Mouse (Mus musculus) MEL (cell line): Measurements from ENCODE around the gene Adamts2. TPM values are rescaled to one million over a fixed set of nuclear protein-coding genes. Genes with fewer than 3 reads are reported as not detected.

ENCODE experiments used
- DNase-seq: peaks from one replicate; pipeline ENCODE4 v3.0.0; 2011; ENCODE audit warnings: low read depth, low spot score
- H3K27ac ChIP-seq: 2 replicates; pipeline ENCODE4 v1.5.1; 2012; ENCODE audit warnings: low read depth, mild to moderate bottlenecking, control low read depth, low read length, moderate library complexity; ENCODE audit not compliant: control insufficient read depth
- H3K27me3 ChIP-seq, 2 experiments: fragments of 150-350 bp in 1 of 2; sonication (generic) in 1 of 2; 2 replicates each; pipeline ENCODE4 v1.6.1; 2012; ENCODE audit warnings: low read length in 2 of 2, mild to moderate bottlenecking in 2 of 2, improper control_type of control experiment in 1 of 2, moderate library complexity in 1 of 2; ENCODE audit not compliant: insufficient read depth in 2 of 2, control insufficient read depth in 1 of 2
- H3K36me3 ChIP-seq, 2 experiments: 2 replicates each; pipeline ENCODE4 v1.6.1; 2012 to 2014; ENCODE audit warnings: low read length in 2 of 2, improper control_type of control experiment in 1 of 2, inconsistent platforms in 1 of 2, mild to moderate bottlenecking in 1 of 2; ENCODE audit not compliant: insufficient read depth in 2 of 2, control insufficient read depth in 1 of 2
- H3K4me1 ChIP-seq, 2 experiments: fragments of 150-350 bp in 1 of 2; sonication (generic) in 1 of 2; 2 replicates each; pipeline ENCODE4 v1.6.1; 2012; ENCODE audit warnings: low read length in 2 of 2, improper control_type of control experiment in 1 of 2, mild to moderate bottlenecking in 1 of 2; ENCODE audit not compliant: insufficient read depth in 2 of 2, control insufficient read depth in 1 of 2
- H3K4me3 ChIP-seq, 2 experiments: fragments of 150-350 bp in 1 of 2; sonication (generic) in 1 of 2; 2 replicates each; pipeline ENCODE4 v1.5.1; 2012; ENCODE audit warnings: low read depth in 2 of 2, low read length in 2 of 2, mild to moderate bottlenecking in 2 of 2, moderate library complexity in 2 of 2, control low read depth in 1 of 2, improper control_type of control experiment in 1 of 2; ENCODE audit not compliant: control insufficient read depth in 1 of 2, insufficient read depth in 1 of 2
- H3K79me2 ChIP-seq: 2 replicates; pipeline ENCODE4 v1.6.1; 2012; ENCODE audit warnings: mild to moderate bottlenecking, low read length, moderate library complexity; ENCODE audit not compliant: control insufficient read depth, poor library complexity, insufficient read depth
- H3K9ac ChIP-seq: 2 replicates; pipeline ENCODE4 v1.6.1; 2012; ENCODE audit warnings: low read depth, mild to moderate bottlenecking, control low read depth, low read length, moderate library complexity; ENCODE audit not compliant: control insufficient read depth, poor library complexity, severe bottlenecking
- H3K9me3 ChIP-seq: fragments of 150-350 bp; sonication (generic); replicated peaks from 2 replicates; pipeline ENCODE4 v1.6.1; 2012; ENCODE audit warnings: mild to moderate bottlenecking, low read length, improper control_type of control experiment, moderate library complexity; ENCODE audit not compliant: insufficient read depth
- BHLHE40 ChIP-seq: IDR thresholded peaks from 2 replicates; pipeline ENCODE4 v1.6.1; 2012; ENCODE audit warnings: low read depth, mild to moderate bottlenecking, inconsistent platforms, low read length, improper control_type of control experiment, borderline replicate concordance
- CHD1 ChIP-seq: IDR thresholded peaks from 2 replicates; pipeline ENCODE4 v1.6.1; 2012; ENCODE audit warnings: low read depth, mild to moderate bottlenecking, inconsistent platforms, low read length, improper control_type of control experiment
- CHD2 ChIP-seq: IDR thresholded peaks from 2 replicates; pipeline ENCODE4 v1.6.1; 2011; ENCODE audit warnings: low read length, improper control_type of control experiment
- CTCF ChIP-seq, 3 experiments: IDR thresholded peaks in 2 of 3; conservative IDR thresholded peaks in 1 of 3; 2 replicates each; pipeline ENCODE4 v1.5.1; 2011 to 2012; ENCODE audit warnings: low read length in 3 of 3, low read depth in 2 of 3, mild to moderate bottlenecking in 2 of 3, improper control_type of control experiment in 1 of 3, inconsistent platforms in 1 of 3, mixed read lengths in 1 of 3, moderate library complexity in 1 of 3; ENCODE audit not compliant: control insufficient read depth in 1 of 3, insufficient read depth in 1 of 3, poor library complexity in 1 of 3, severe bottlenecking in 1 of 3
- E2F4 ChIP-seq: IDR thresholded peaks from 2 replicates; pipeline ENCODE4 v1.6.1; 2011; ENCODE audit warnings: low read depth, low read length, improper control_type of control experiment, borderline replicate concordance
- ELF1 ChIP-seq: IDR thresholded peaks from 2 replicates; pipeline ENCODE4 v1.6.1; 2014; ENCODE audit warnings: low read depth, mild to moderate bottlenecking, inconsistent platforms, low read length, improper control_type of control experiment, moderate library complexity
- EP300 ChIP-seq, 2 experiments: IDR thresholded peaks; 2 replicates each; pipeline ENCODE4 v1.6.1; 2011; ENCODE audit warnings: improper control_type of control experiment in 2 of 2, low read length in 2 of 2, low read depth in 1 of 2, mild to moderate bottlenecking in 1 of 2
- GABPA ChIP-seq: IDR thresholded peaks from 2 replicates; pipeline ENCODE4 v1.6.1; 2012; ENCODE audit warnings: low read depth, mild to moderate bottlenecking, inconsistent platforms, low read length, improper control_type of control experiment, moderate library complexity
- HCFC1 ChIP-seq: IDR thresholded peaks from 2 replicates; pipeline ENCODE4 v1.6.1; 2012; ENCODE audit warnings: low read depth, mild to moderate bottlenecking, inconsistent platforms, low read length, improper control_type of control experiment, moderate library complexity
- MAX ChIP-seq: IDR thresholded peaks from 2 replicates; pipeline ENCODE4 v1.6.1; 2011; ENCODE audit warnings: low read length, improper control_type of control experiment
- MAZ ChIP-seq: IDR thresholded peaks from 2 replicates; pipeline ENCODE4 v1.6.1; 2012; ENCODE audit warnings: low read depth, mild to moderate bottlenecking, inconsistent platforms, low read length, improper control_type of control experiment
- MEF2A ChIP-seq: IDR thresholded peaks from 2 replicates; pipeline ENCODE4 v1.6.1; 2014; ENCODE audit warnings: low read depth, mild to moderate bottlenecking, inconsistent platforms, low read length, improper control_type of control experiment; ENCODE audit not compliant: poor library complexity, insufficient replicate concordance, severe bottlenecking; ENCODE audit errors: extremely low read depth
- MXI1 ChIP-seq: IDR thresholded peaks from 2 replicates; pipeline ENCODE4 v1.6.1; 2011; ENCODE audit warnings: mild to moderate bottlenecking, low read depth, low read length, improper control_type of control experiment
- MYB ChIP-seq: IDR thresholded peaks from 2 replicates; pipeline ENCODE4 v1.6.1; 2011; ENCODE audit warnings: mild to moderate bottlenecking, low read depth, low read length, improper control_type of control experiment
- MYC ChIP-seq: IDR thresholded peaks from 2 replicates; pipeline ENCODE4 v1.6.1; 2011; ENCODE audit warnings: low read depth, mild to moderate bottlenecking, low read length, improper control_type of control experiment, moderate library complexity
- NELFE ChIP-seq: IDR thresholded peaks from 2 replicates; pipeline ENCODE4 v1.6.1; 2011; ENCODE audit warnings: low read depth, low read length, improper control_type of control experiment
- NRF1 ChIP-seq: IDR thresholded peaks from 2 replicates; pipeline ENCODE4 v1.6.1; 2014; ENCODE audit warnings: low read depth, mild to moderate bottlenecking, inconsistent platforms, low read length, improper control_type of control experiment, moderate library complexity; ENCODE audit not compliant: poor library complexity, insufficient read depth, severe bottlenecking
- POLR2A ChIP-seq, 2 experiments: IDR thresholded peaks; 2 replicates each; pipeline ENCODE4 v1.6.1; 2011 to 2012; ENCODE audit warnings: low read length in 2 of 2, mild to moderate bottlenecking in 2 of 2, control low read depth in 1 of 2, improper control_type of control experiment in 1 of 2, low read depth in 1 of 2, moderate library complexity in 1 of 2; ENCODE audit not compliant: control insufficient read depth in 1 of 2, insufficient read depth in 1 of 2, poor library complexity in 1 of 2
- POLR2AphosphoS2 ChIP-seq: IDR thresholded peaks from 2 replicates; pipeline ENCODE4 v1.6.1; 2011; ENCODE audit warnings: low read length, improper control_type of control experiment
- RAD21 ChIP-seq: IDR thresholded peaks from 2 replicates; pipeline ENCODE4 v1.6.1; 2011; ENCODE audit warnings: mild to moderate bottlenecking, low read depth, low read length, improper control_type of control experiment
- SMC3 ChIP-seq: IDR thresholded peaks from 2 replicates; pipeline ENCODE4 v1.6.1; 2011; ENCODE audit warnings: low read depth, low read length, improper control_type of control experiment
- TAL1 ChIP-seq: IDR thresholded peaks from 2 replicates; pipeline ENCODE4 v1.6.1; 2012; ENCODE audit warnings: mild to moderate bottlenecking, inconsistent platforms, low read length, moderate library complexity, mixed read lengths
- TBP ChIP-seq: IDR thresholded peaks from 2 replicates; pipeline ENCODE4 v1.8.0; 2011; ENCODE audit warnings: low read depth, low read length, improper control_type of control experiment
- TCF12 ChIP-seq: IDR thresholded peaks from 2 replicates; pipeline ENCODE4 v1.6.1; 2014; ENCODE audit warnings: low read depth, mild to moderate bottlenecking, inconsistent platforms, low read length, improper control_type of control experiment, moderate library complexity
- USF1 ChIP-seq: IDR thresholded peaks from 2 replicates; pipeline ENCODE4 v1.6.1; 2014; ENCODE audit warnings: low read depth, mild to moderate bottlenecking, inconsistent platforms, low read length, improper control_type of control experiment, moderate library complexity
- USF2 ChIP-seq, 2 experiments: IDR thresholded peaks; 2 replicates each; pipeline ENCODE4 v1.6.1; 2011 to 2012; ENCODE audit warnings: improper control_type of control experiment in 2 of 2, low read length in 2 of 2, borderline replicate concordance in 1 of 2, inconsistent platforms in 1 of 2, low read depth in 1 of 2, mild to moderate bottlenecking in 1 of 2; ENCODE audit not compliant: insufficient read depth in 1 of 2
- ZC3H11A ChIP-seq: IDR thresholded peaks from 2 replicates; pipeline ENCODE4 v1.6.1; 2012; ENCODE audit warnings: low read depth, mild to moderate bottlenecking, inconsistent platforms, low read length, improper control_type of control experiment
- ZKSCAN1 ChIP-seq: IDR thresholded peaks from 2 replicates; pipeline ENCODE4 v1.6.1; 2012; ENCODE audit warnings: low read depth, mild to moderate bottlenecking, inconsistent platforms, low read length, improper control_type of control experiment, moderate library complexity
- ZNF384 ChIP-seq: IDR thresholded peaks from 2 replicates; pipeline ENCODE4 v1.6.1; 2012; ENCODE audit warnings: low read depth, mild to moderate bottlenecking, inconsistent platforms, low read length, improper control_type of control experiment
- polyA plus RNA-seq, 2 experiments: library from polyadenylated mRNA; stranded (reverse) in 1 of 2; unstranded in 1 of 2; fragments of >175 nt in 1 of 2; fragments of >200 nt in 1 of 2; gene quantifications; 2 replicates each; pipeline versions ENCODE4 v1.2.1 to v1.2.4; 2012; ENCODE audit warnings: low replicate concordance in 2 of 2, low read depth in 1 of 2; ENCODE audit not compliant: insufficient read length in 2 of 2, insufficient read depth in 1 of 2, missing spikeins in 1 of 2
- total RNA-seq: library from RNA; depleted of rRNA; stranded (reverse); fragments of 300-350 nt; gene quantifications from 2 replicates; pipeline ENCODE4 v1.2.3, GENCODE M21; 2012

Gene Adamts2
- total and polyA plus RNA-seq, 3 experiments = not detected

DNA sequence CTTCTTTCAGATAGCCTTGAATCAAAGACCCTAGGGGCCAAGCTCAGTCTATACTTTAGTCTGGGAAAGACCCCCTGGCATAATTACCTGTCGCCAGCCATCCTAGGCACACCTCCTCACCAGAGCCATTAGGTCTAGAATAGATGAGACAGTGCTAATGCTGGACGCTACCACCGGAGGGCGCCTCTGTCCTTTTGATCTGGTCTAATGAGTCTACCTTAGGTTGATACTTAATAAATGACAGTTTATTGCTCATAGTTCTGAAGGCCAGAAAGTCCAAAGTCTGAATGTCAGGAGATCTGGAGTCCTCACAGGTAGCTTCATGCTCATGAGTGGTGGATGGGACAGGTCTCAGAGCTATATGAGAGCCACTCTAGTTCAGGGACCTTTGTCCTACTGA is 165.2 kb downstream of the Adamts2 start (continued):
- TF ChIP-seq USF2 (IDR thresholded peaks at IDR 0.05; ENCODE audit: borderline replicate concordance in 1 of 2, insufficient read depth in 1 of 2, low read depth in 1 of 2, low read length in 2 of 2) = no peak
- no peak for TF ChIP-seq BHLHE40
- TF ChIP-seq NRF1 = no peak
- no peak for TF ChIP-seq E2F4
- no peak for TF ChIP-seq MYC

DNA sequence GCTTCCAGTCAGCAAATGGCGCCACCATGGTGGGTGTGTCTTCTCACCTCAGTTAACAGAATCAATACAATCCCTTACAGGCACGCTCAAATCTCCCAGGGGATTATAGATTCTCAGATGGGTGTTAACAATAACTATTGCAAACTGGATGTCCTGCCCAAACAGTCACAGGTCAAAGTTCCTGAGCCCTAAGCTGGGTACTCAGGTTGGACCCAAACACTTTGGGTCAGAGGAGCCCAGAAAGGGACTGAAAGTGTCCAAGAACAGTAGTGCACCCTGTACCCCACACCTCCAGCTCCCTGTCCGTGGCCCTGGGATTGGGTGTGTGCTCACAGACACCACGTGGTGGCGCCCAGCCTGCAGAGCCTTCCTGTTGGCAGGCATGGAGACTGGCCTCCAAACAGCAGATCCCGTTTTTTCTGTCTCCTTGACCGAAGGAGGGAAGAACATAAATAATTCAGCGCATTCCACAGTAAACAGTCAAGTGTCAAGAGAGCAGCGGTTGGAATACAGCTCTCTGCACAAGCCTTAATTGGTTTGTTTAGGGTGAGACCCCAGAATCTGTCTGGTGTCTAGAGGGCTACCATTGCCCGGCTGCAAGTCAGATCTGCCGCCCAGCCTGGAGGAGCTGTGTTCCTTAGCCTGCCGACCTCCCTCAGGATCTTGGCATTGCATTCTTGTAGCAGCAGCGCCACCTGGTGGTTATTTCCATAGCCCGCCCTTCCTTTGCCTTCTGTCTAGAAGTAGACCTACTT is 167.3 kb downstream of the Adamts2 start:
- DNase-seq = peak; percentile 88
- Histone ChIP-seq H3K4me1 (no peaks in the 10 kb centered on the region), H3K27ac (no peak overlapping the region), H3K9ac (no peak overlapping the region), H3K36me3 (no peaks in the 10 kb centered on the region), H3K4me3 (no peak overlapping the region), H3K79me2 (no peaks in the 10 kb centered on the region), H3K9me3 (no peaks in the 10 kb centered on the region), H3K27me3 (no peaks in the 10 kb centered on the region)
- TF ChIP-seq ZNF384 = no peak
- TF ChIP-seq MYB = no peak
- no peak for TF ChIP-seq GABPA
- TF ChIP-seq TCF12 = no peak
- no peak for TF ChIP-seq CHD2
- no peak for TF ChIP-seq ELF1
- no peak for TF ChIP-seq USF1
- TF ChIP-seq MXI1 = no peak
- peak; percentile 93 to 96 (median 94) for TF ChIP-seq CTCF (IDR thresholded peaks at IDR 0.05 in 2 of 3, conservative IDR thresholded peaks at IDR 0.05 in 1 of 3; ENCODE audit: control insufficient read depth in 1 of 3, insufficient read depth in 1 of 3, low read depth in 2 of 3, low read length in 3 of 3, poor library complexity in 1 of 3, severe bottlenecking in 1 of 3)
- no peak for TF ChIP-seq MAX
- no peak for TF ChIP-seq ZKSCAN1
- no peak for TF ChIP-seq CHD1
- TF ChIP-seq MAZ = no peak
- TF ChIP-seq RAD21 = peak; percentile 89
- TF ChIP-seq BHLHE40 = no peak
- no peak for TF ChIP-seq E2F4
- TF ChIP-seq POLR2AphosphoS2 = no peak
- no peak for TF ChIP-seq NELFE
- no peak for TF ChIP-seq TAL1
- TF ChIP-seq MEF2A = no peak
- TF ChIP-seq EP300 (IDR thresholded peaks at IDR 0.05; ENCODE audit: low read depth in 1 of 2, low read length in 2 of 2) = no peak
- TF ChIP-seq SMC3 = peak; percentile 83
- TF ChIP-seq ZC3H11A = peak; percentile 64
- TF ChIP-seq MYC = no peak
- TF ChIP-seq HCFC1 = no peak
- no peak for TF ChIP-seq TBP
- TF ChIP-seq POLR2A (IDR thresholded peaks at IDR 0.05; ENCODE audit: control insufficient read depth in 1 of 2, insufficient read depth in 1 of 2, low read depth in 1 of 2, low read length in 2 of 2, poor library complexity in 1 of 2) = no peak
- TF ChIP-seq NRF1 = no peak
